Mouse (Mus musculus): ENCODE data around the gene Gm49337. TPM values are rescaled to one million over a fixed set of nuclear protein-coding genes. Genes with fewer than 3 reads are reported as not detected.

Gm49337 gene
- polyA plus RNA-seq, 1 experiment from 2014 or later, result not detected

GRCm38 (mm10) chr4:116157882-116158281 lies 15.3 kb upstream of the Gm49337 start:
- Histone ChIP-seq H3K27me3 (ENCODE audit: control insufficient read depth, insufficient read depth, low read length) (no peaks in the 10 kb centered on the region), H3K4me3 (replicated peaks; ENCODE audit: low read length) (no peak overlapping the region), H3K27ac (no peak overlapping the region), H3K4me1 (replicated peaks; ENCODE audit: control insufficient read depth, insufficient read depth, low read length) (no peaks in the 10 kb centered on the region), H3K9me3 (ENCODE audit: control insufficient read depth, low read length) (no peaks in the 10 kb centered on the region), H3K9ac (no peak overlapping the region), H3K36me3 (replicated peaks; ENCODE audit: control insufficient read depth, insufficient read depth) (peaks cover 72% of the 10 kb centered on the region), H3K4me2 (replicated peaks) (no peak overlapping the region)
- ATAC-seq (ENCODE audit: low FRiP score) (no peak), DNase-seq (ENCODE audit: low spot score) (no peak)
- 88% methylated on average over 2 of the region's 2 CpGs for WGBS

GRCm38 (mm10) chr4:116159912-116160311 lies 13.3 kb upstream of the Gm49337 start:
- H3K27ac ChIP-seq, result no peak overlapping the region
- H3K4me3 ChIP-seq (replicated peaks; ENCODE audit: low read length), result no peak overlapping the region
- no peaks in the 10 kb centered on the region for H3K27me3 ChIP-seq (ENCODE audit: control insufficient read depth, insufficient read depth, low read length)
- WGBS, result 71% methylated on average over 3 of the region's 3 CpGs
- H3K4me1 ChIP-seq (replicated peaks; ENCODE audit: control insufficient read depth, insufficient read depth, low read length), result no peaks in the 10 kb centered on the region
- DNase-seq (ENCODE audit: low spot score) (peak; percentile 71), ATAC-seq (ENCODE audit: low FRiP score) (no peak)
- peaks cover 52% of the 10 kb centered on the region for H3K36me3 ChIP-seq (replicated peaks; ENCODE audit: control insufficient read depth, insufficient read depth)
- H3K4me2 ChIP-seq (replicated peaks), result no peak overlapping the region
- no peaks in the 10 kb centered on the region for H3K9me3 ChIP-seq (ENCODE audit: control insufficient read depth, low read length)
- no peak overlapping the region for H3K9ac ChIP-seq

GRCm38 (mm10) chr4:116160769-116161168 lies 12.4 kb upstream of the Gm49337 start:
- H3K4me1 ChIP-seq (replicated peaks; ENCODE audit: control insufficient read depth, insufficient read depth, low read length), result no peaks in the 10 kb centered on the region

GRCm38 (mm10) chr4:116162142-116162541 lies 11.0 kb upstream of the Gm49337 start:
- no peak overlapping the region for H3K9ac ChIP-seq
- no peaks in the 10 kb centered on the region for H3K4me1 ChIP-seq (replicated peaks; ENCODE audit: control insufficient read depth, insufficient read depth, low read length)
- no peak for ATAC-seq (ENCODE audit: low FRiP score)
- no peaks in the 10 kb centered on the region for H3K9me3 ChIP-seq (ENCODE audit: control insufficient read depth, low read length)
- no peak for DNase-seq (ENCODE audit: low spot score)
- H3K4me3 ChIP-seq (replicated peaks; ENCODE audit: low read length), result no peak overlapping the region
- no peak overlapping the region for H3K4me2 ChIP-seq (replicated peaks)
- WGBS, result 78% methylated on average over 4 of the region's 4 CpGs
- no peak overlapping the region for H3K27ac ChIP-seq
- H3K36me3 ChIP-seq (replicated peaks; ENCODE audit: control insufficient read depth, insufficient read depth), result peaks cover 30% of the 10 kb centered on the region
- H3K27me3 ChIP-seq (ENCODE audit: control insufficient read depth, insufficient read depth, low read length), result no peaks in the 10 kb centered on the region

More at GRCm38 (mm10) chr4:116160769-116161168, 12.4 kb upstream of the Gm49337 start:
- H3K4me2 ChIP-seq (replicated peaks), result no peak overlapping the region
- ATAC-seq (ENCODE audit: low FRiP score), result no peak
- no peak overlapping the region for H3K4me3 ChIP-seq (replicated peaks; ENCODE audit: low read length)
- no peaks in the 10 kb centered on the region for H3K9me3 ChIP-seq (ENCODE audit: control insufficient read depth, low read length)
- H3K27me3 ChIP-seq (ENCODE audit: control insufficient read depth, insufficient read depth, low read length), result no peaks in the 10 kb centered on the region
- no peak for DNase-seq (ENCODE audit: low spot score)
- no peak overlapping the region for H3K9ac ChIP-seq
- WGBS, result 82% methylated on average over 3 of the region's 3 CpGs
- peaks cover 44% of the 10 kb centered on the region for H3K36me3 ChIP-seq (replicated peaks; ENCODE audit: control insufficient read depth, insufficient read depth)
- no peak overlapping the region for H3K27ac ChIP-seq

- Histone ChIP-seq H3K27me3 (ENCODE audit: control insufficient read depth, insufficient read depth, low read length) (no peaks in the 10 kb centered on the region), H3K9me3 (ENCODE audit: control insufficient read depth, low read length) (no peaks in the 10 kb centered on the region), H3K4me3 (replicated peaks; ENCODE audit: low read length) (no peak overlapping the region), H3K4me1 (replicated peaks; ENCODE audit: control insufficient read depth, insufficient read depth, low read length) (no peaks in the 10 kb centered on the region), H3K9ac (no peak overlapping the region), H3K36me3 (replicated peaks; ENCODE audit: control insufficient read depth, insufficient read depth) (0 out of 2 replicates have a peak, but pooled peaks cover 2% of the 10 kb centered on the region), H3K27ac (no peak overlapping the region), H3K4me2 (replicated peaks) (no peak overlapping the region)
- ATAC-seq (ENCODE audit: low FRiP score) (no peak), DNase-seq (ENCODE audit: low spot score) (no peak)
- WGBS, result 91% methylated on average over 2 of the region's 2 CpGs
These were observed 8.2 kb upstream of the Gm49337 start for GRCm38 (mm10) chr4:116164759-116165554.

GRCm38 (mm10) chr4:116165708-116166407 lies 7.3 kb upstream of the Gm49337 start:
- DNase-seq (ENCODE audit: low spot score), result no peak
- Histone ChIP-seq H3K9ac (no peak overlapping the region), H3K4me3 (replicated peaks; ENCODE audit: low read length) (no peak overlapping the region), H3K4me1 (replicated peaks; ENCODE audit: control insufficient read depth, insufficient read depth, low read length) (no peaks in the 10 kb centered on the region), H3K4me2 (replicated peaks) (no peak overlapping the region), H3K27me3 (ENCODE audit: control insufficient read depth, insufficient read depth, low read length) (no peaks in the 10 kb centered on the region), H3K36me3 (replicated peaks; ENCODE audit: control insufficient read depth, insufficient read depth) (no peaks in the 10 kb centered on the region), H3K27ac (no peak overlapping the region), H3K9me3 (ENCODE audit: control insufficient read depth, low read length) (no peaks in the 10 kb centered on the region)
- ATAC-seq (ENCODE audit: low FRiP score), result no peak
- 82% methylated on average over 8 of the region's 8 CpGs for WGBS

- Histone ChIP-seq H3K27me3 (ENCODE audit: control insufficient read depth, insufficient read depth, low read length) (no peaks in the 10 kb centered on the region), H3K9ac (no peak within 1 kb of the TSS), H3K9me3 (ENCODE audit: control insufficient read depth, low read length) (no peaks in the 10 kb centered on the region), H3K4me1 (replicated peaks; ENCODE audit: control insufficient read depth, insufficient read depth, low read length) (no peaks in the 10 kb centered on the region), H3K36me3 (replicated peaks; ENCODE audit: control insufficient read depth, insufficient read depth) (no peaks in the 10 kb centered on the region), H3K4me3 (replicated peaks; ENCODE audit: low read length) (no peak within 1 kb of the TSS), H3K27ac (no peak within 1 kb of the TSS), H3K4me2 (replicated peaks) (no peak within 1 kb of the TSS)
- no peak for ATAC-seq (ENCODE audit: low FRiP score)
- no peak for DNase-seq (ENCODE audit: low spot score)
- 30% methylated on average over 7 of the region's 7 CpGs for WGBS
These were observed 5.8 kb upstream of the Gm49337 start, which contains the start of gene Tspan1 for GRCm38 (mm10) chr4:116167404-116167803. Gene Tspan1, minus strand, starts transcription at chr4:116167601.

GRCm38 (mm10) chr4:116168617-116169352 lies 4.4 kb upstream of the Gm49337 start:
- Histone ChIP-seq H3K27ac (no peak overlapping the region), H3K4me1 (replicated peaks; ENCODE audit: control insufficient read depth, insufficient read depth, low read length) (no peaks in the 10 kb centered on the region), H3K9me3 (ENCODE audit: control insufficient read depth, low read length) (no peaks in the 10 kb centered on the region), H3K36me3 (replicated peaks; ENCODE audit: control insufficient read depth, insufficient read depth) (no peaks in the 10 kb centered on the region), H3K27me3 (ENCODE audit: control insufficient read depth, insufficient read depth, low read length) (no peaks in the 10 kb centered on the region), H3K4me2 (replicated peaks) (no peak overlapping the region), H3K4me3 (replicated peaks; ENCODE audit: low read length) (no peak overlapping the region), H3K9ac (no peak overlapping the region)
- DNase-seq (ENCODE audit: low spot score) (peak; percentile 73), ATAC-seq (ENCODE audit: low FRiP score) (peak; percentile 77; the same call in 1 of the 2 replicates)
- WGBS, result 70% methylated on average over 8 of the region's 8 CpGs

GRCm38 (mm10) chr4:116169353-116169672 lies 3.9 kb upstream of the Gm49337 start:
- 74% methylated on average over 3 of the region's 3 CpGs for WGBS
- no peaks in the 10 kb centered on the region for H3K9me3 ChIP-seq (ENCODE audit: control insufficient read depth, low read length)
- ATAC-seq (ENCODE audit: low FRiP score), result peak; percentile 38; the same call in 1 of the 2 replicates
- H3K36me3 ChIP-seq (replicated peaks; ENCODE audit: control insufficient read depth, insufficient read depth), result no peaks in the 10 kb centered on the region
- H3K27ac ChIP-seq, result no peak overlapping the region
- no peak for DNase-seq (ENCODE audit: low spot score)
- no peak overlapping the region for H3K9ac ChIP-seq
- H3K4me3 ChIP-seq (replicated peaks; ENCODE audit: low read length), result no peak overlapping the region
- no peaks in the 10 kb centered on the region for H3K27me3 ChIP-seq (ENCODE audit: control insufficient read depth, insufficient read depth, low read length)
- no peaks in the 10 kb centered on the region for H3K4me1 ChIP-seq (replicated peaks; ENCODE audit: control insufficient read depth, insufficient read depth, low read length)
- H3K4me2 ChIP-seq (replicated peaks), result no peak overlapping the region

Measured in hindbrain, embryonic 14.5 days (tissue).